Mouse (Mus musculus): ENCODE measurements around the gene 4930467E23Rik. TPM values are rescaled to one million over a fixed set of nuclear protein-coding genes. Genes with fewer than 3 reads are reported as not detected.

Gene 4930467E23Rik
- polyA plus RNA-seq, 1 experiment from 2014 or later: not detected

Other genes starting within 250 kb of the 4930467E23Rik start
- not detected in 2 replicates for gene Defb7, start 234.5 kb upstream of the 4930467E23Rik start, polyA plus RNA-seq (2015; fragmentation: Nextera tagmentation; extraction: Ambion mirVana)
- gene Gm31371, start 173.8 kb downstream of the 4930467E23Rik start, polyA plus RNA-seq (2015; fragmentation: Nextera tagmentation; extraction: Ambion mirVana): not detected in 2 replicates

All from lung, embryonic 15.5 days (tissue).